Mouse (Mus musculus) forebrain, embryonic 10.5 days (tissue): ENCODE results near the gene Etv3. TPM values are rescaled to one million over a fixed set of nuclear protein-coding genes. Genes with fewer than 3 reads are reported as not detected.
"Not testable (repeated sequence)": the region's sequence is repeated elsewhere in the genome, so short reads cannot be mapped to it uniquely, and the experiment has no call there.

Experiments used
- DNase-seq: peaks from one replicate; pipeline ENCODE4 v3.0.0-alpha.2; 2017; ENCODE audit warnings: low spot score; ENCODE audit errors: extremely low spot score
- H3K27ac ChIP-seq: fragments of 300-500 bp; sonication (generic); 2 replicates; pipeline ENCODE4 v1.5.1; 2016; ENCODE audit warnings: mild to moderate bottlenecking
- H3K27me3 ChIP-seq: fragments of 300-500 bp; sonication (generic); 2 replicates; pipeline ENCODE4 v1.6.1; 2016; ENCODE audit warnings: mild to moderate bottlenecking; ENCODE audit not compliant: poor library complexity, severe bottlenecking
- H3K36me3 ChIP-seq: fragments of 300-500 bp; sonication (generic); replicated peaks from 2 replicates; pipeline ENCODE4 v1.6.1; 2016; ENCODE audit warnings: mild to moderate bottlenecking, moderate library complexity
- H3K4me1 ChIP-seq: fragments of 300-500 bp; sonication (generic); 2 replicates; pipeline ENCODE4 v1.6.1; 2016
- H3K4me3 ChIP-seq: fragments of 300-500 bp; sonication (generic); 2 replicates; pipeline ENCODE4 v1.5.1; 2016; ENCODE audit warnings: mild to moderate bottlenecking, moderate library complexity
- H3K9me3 ChIP-seq: fragments of 300-500 bp; sonication (generic); 2 replicates; pipeline ENCODE4 v1.6.1; 2016; ENCODE audit warnings: mild to moderate bottlenecking, moderate library complexity
- WGBS: fragments of 180-500 bp; shearing (Covaris S2); methylation state at CpG from one replicate; pipeline ENCODE4 v1.1.7; 2016; 5-methylcytosine and 5-hydroxymethylcytosine counted together
- polyA plus RNA-seq: library from polyadenylated mRNA; unstranded; fragments of >200 nt; fragmentation: Nextera tagmentation; extraction: Ambion mirVana; gene quantifications from 2 replicates; pipeline ENCODE4 v1.2.1, GENCODE M21; 2016

Etv3 gene
- polyA plus RNA-seq, result 10.9 and 11.0 TPM in 2 replicates

DNA sequence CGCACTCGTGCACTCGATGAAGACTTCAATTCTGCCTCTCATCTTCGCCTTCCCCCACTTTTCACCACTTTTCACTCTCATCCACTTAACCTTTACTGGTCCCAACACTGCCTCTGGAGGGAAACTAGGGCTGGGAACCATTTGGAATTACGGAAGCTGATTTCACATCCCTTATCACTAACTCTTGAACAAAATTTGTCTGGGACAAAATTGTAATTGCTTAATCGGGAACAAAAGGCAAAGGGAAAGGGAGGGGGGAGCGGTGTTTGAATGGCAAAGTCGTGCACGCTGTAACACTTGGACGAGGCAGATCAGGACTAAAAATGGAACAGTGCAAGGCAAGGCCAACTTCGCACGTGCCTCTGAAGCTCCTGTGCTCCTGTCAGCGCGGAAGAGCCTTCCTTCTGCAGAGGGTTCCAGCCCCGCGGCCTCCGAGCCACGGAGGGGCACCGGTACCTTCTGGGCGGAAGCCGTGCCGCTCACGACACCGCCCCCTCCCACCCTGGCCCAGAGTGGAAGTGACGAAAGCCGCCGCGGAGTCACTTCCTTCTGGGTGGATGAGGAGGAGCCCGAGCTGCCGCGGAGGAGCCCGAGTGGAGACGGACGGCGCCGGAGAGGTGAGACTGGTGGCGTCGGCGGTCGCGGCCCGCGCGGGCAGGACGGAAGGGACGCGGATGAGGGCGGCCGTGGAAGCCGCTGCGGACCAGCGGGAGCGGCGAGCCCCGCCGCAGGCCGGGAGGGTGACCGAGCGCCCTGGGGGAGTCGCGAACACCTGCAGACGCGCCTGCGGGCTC, at the start of gene Etv3:
Gene Etv3 (plus strand): TSS at position 365 of the 794 bp plus-strand sequence.
- Histone ChIP-seq H3K27ac (peak within 1 kb of the TSS; percentile 94), H3K9me3 (no peaks in the 10 kb centered on the region), H3K36me3 (peaks cover 32% of the 10 kb centered on the region), H3K4me1 (peaks cover 23% of the 10 kb centered on the region), H3K4me3 (peak within 1 kb of the TSS; percentile 99), H3K27me3 (no peaks in the 10 kb centered on the region)
- DNase-seq, result peak; percentile 87
- 7% methylated on average over 55 of the region's 64 CpGs for WGBS

GRCm38 (mm10) chr3:87477948-87478347, 47.3 kb upstream of the Etv3 start:
- H3K4me3 ChIP-seq, H3K36me3 ChIP-seq, DNase-seq, H3K4me1 ChIP-seq, H3K27ac ChIP-seq, H3K27me3 ChIP-seq: not testable (repeated sequence)
- 87% methylated on average over 3 of the region's 3 CpGs for WGBS
- H3K9me3 ChIP-seq, result peaks cover 22% of the 10 kb centered on the region; the same call in 1 of the 2 replicates

DNA sequence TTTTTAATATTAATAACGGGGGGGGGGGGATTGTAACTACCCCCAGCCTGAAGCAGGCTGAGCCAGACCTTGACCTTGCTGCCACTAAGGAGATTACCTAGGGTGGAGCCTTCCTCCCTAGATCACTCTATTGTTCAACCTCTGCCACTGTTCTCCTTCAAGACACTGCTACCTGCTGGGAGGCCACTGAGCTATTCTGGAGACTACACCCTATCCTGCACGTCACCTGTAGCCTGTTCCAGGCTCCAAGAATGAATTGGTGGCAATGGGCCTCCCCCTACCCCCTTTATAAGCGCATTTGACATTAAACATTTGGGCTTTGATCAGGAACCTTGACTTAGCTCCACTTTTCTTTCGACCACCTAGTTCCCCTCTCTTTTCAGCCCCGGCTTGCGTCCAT, 46.6 kb upstream of the Etv3 start:
- WGBS, result 87% methylated on average over 6 of the region's 6 CpGs
- H3K27me3 ChIP-seq, DNase-seq, H3K27ac ChIP-seq, H3K36me3 ChIP-seq, H3K4me3 ChIP-seq, H3K4me1 ChIP-seq: not testable (repeated sequence)
- peaks cover 22% of the 10 kb centered on the region; the same call in 1 of the 2 replicates for H3K9me3 ChIP-seq

- not testable (repeated sequence) for DNase-seq, H3K4me1 ChIP-seq, H3K27ac ChIP-seq, H3K36me3 ChIP-seq, H3K27me3 ChIP-seq, H3K4me3 ChIP-seq
- peaks cover 22% of the 10 kb centered on the region; the same call in 1 of the 2 replicates for H3K9me3 ChIP-seq
These were observed 46.0 kb upstream of the Etv3 start for GRCm38 (mm10) chr3:87479230-87479629.

GRCm38 (mm10) chr3:87487392-87487791, 37.8 kb upstream of the Etv3 start:
- no peak for DNase-seq
- no peaks in the 10 kb centered on the region for H3K9me3 ChIP-seq
- peaks cover 14% of the 10 kb centered on the region for H3K4me1 ChIP-seq
- H3K27me3 ChIP-seq, result no peaks in the 10 kb centered on the region
- no peak overlapping the region for H3K27ac ChIP-seq
- no peaks in the 10 kb centered on the region for H3K36me3 ChIP-seq
- no peak overlapping the region for H3K4me3 ChIP-seq
- whole genome bisulfite sequencing, result 87% methylated on average over 4 of the region's 4 CpGs

- Histone ChIP-seq H3K9me3 (no peaks in the 10 kb centered on the region), H3K4me3 (no peak overlapping the region), H3K4me1 (peaks cover 14% of the 10 kb centered on the region), H3K27ac (no peak overlapping the region; the same call in 1 of the 2 replicates), H3K36me3 (no peaks in the 10 kb centered on the region), H3K27me3 (no peaks in the 10 kb centered on the region)
- 61% methylated on average over 2 of the region's 2 CpGs for WGBS
- DNase-seq, result peak; percentile 10
These were observed 37.3 kb upstream of the Etv3 start for GRCm38 (mm10) chr3:87487911-87488310.

DNA sequence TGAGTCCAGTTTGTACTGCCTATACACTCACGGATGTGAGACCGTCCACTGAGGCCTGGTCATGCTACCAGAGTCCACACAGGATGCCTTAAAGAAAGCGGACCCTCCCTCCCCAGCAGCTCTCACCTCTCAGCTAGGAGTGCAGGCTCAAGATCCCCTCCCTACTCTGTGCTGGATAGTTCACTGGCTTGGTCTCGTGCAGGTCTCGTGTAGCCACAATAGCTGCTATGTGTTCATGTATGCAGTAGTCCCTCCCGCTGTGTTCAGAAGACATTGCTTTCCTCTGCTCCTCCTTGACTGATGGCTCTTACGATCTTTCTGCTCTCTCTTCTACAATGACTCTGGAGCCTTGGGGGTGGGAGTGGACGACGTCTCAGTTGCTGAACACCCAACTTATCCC, 26.9 kb upstream of the Etv3 start:
- WGBS, result 83% methylated on average over 9 of the region's 9 CpGs
- DNase-seq, result no peak
- no peaks in the 10 kb centered on the region for H3K9me3 ChIP-seq
- H3K27me3 ChIP-seq, result peaks cover 3% of the 10 kb centered on the region
- no peak overlapping the region for H3K27ac ChIP-seq
- peaks cover 20% of the 10 kb centered on the region for H3K4me1 ChIP-seq
- H3K36me3 ChIP-seq, result no peaks in the 10 kb centered on the region
- no peak overlapping the region for H3K4me3 ChIP-seq

DNA sequence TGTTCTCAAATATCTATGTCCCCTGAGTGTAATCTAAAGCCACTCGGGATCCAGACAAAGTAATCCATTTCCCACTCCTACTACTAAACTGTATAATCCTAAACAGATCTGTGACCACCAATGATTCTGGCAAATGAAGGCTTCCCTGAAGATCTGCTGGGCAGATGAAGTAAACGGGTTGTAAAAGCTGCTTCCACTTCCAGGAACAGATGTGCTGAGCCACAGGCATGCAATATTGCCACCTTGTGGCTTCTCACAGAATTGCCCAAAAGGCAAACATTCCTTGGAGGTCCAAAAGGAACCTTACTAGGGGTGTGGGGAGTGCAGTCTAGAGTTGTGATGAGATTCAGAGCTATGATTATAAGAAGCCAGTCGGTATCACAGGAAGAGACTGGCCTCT, 26.1 kb upstream of the Etv3 start:
- H3K27ac ChIP-seq, result no peak overlapping the region
- 20% methylated on average over 3 of the region's 3 CpGs for WGBS
- peaks cover 8% of the 10 kb centered on the region for H3K27me3 ChIP-seq
- no peak overlapping the region for H3K4me3 ChIP-seq
- no peaks in the 10 kb centered on the region for H3K9me3 ChIP-seq
- H3K36me3 ChIP-seq, result no peaks in the 10 kb centered on the region
- H3K4me1 ChIP-seq, result peaks cover 20% of the 10 kb centered on the region
- peak; percentile 67 for DNase-seq

- 84% methylated on average over 24 of the region's 24 CpGs for WGBS
- no peaks in the 10 kb centered on the region for H3K36me3 ChIP-seq
- DNase-seq, result no peak
- no peaks in the 10 kb centered on the region for H3K9me3 ChIP-seq
- H3K27me3 ChIP-seq, result peaks cover 8% of the 10 kb centered on the region
- H3K27ac ChIP-seq, result no peak overlapping the region
- H3K4me1 ChIP-seq, result peaks cover 20% of the 10 kb centered on the region
- H3K4me3 ChIP-seq, result no peak overlapping the region
These were observed 24.8 kb upstream of the Etv3 start for GRCm38 (mm10) chr3:87500088-87501055.

GRCm38 (mm10) chr3:87501151-87501550, 24.1 kb upstream of the Etv3 start:
- Histone ChIP-seq H3K27me3 (peaks cover 8% of the 10 kb centered on the region), H3K4me3 (no peak overlapping the region), H3K27ac (no peak overlapping the region), H3K4me1 (peaks cover 20% of the 10 kb centered on the region), H3K9me3 (no peaks in the 10 kb centered on the region), H3K36me3 (no peaks in the 10 kb centered on the region)
- no peak for DNase-seq
- 62% methylated on average over 8 of the region's 8 CpGs for WGBS

GRCm38 (mm10) chr3:87502771-87503170, 22.4 kb upstream of the Etv3 start:
- Histone ChIP-seq H3K9me3 (no peaks in the 10 kb centered on the region), H3K27me3 (peaks cover 8% of the 10 kb centered on the region), H3K36me3 (no peaks in the 10 kb centered on the region), H3K4me3 (no peak overlapping the region), H3K4me1 (peaks cover 13% of the 10 kb centered on the region), H3K27ac (no peak overlapping the region)
- no peak for DNase-seq
- WGBS, result 93% methylated on average over 6 of the region's 6 CpGs

DNA sequence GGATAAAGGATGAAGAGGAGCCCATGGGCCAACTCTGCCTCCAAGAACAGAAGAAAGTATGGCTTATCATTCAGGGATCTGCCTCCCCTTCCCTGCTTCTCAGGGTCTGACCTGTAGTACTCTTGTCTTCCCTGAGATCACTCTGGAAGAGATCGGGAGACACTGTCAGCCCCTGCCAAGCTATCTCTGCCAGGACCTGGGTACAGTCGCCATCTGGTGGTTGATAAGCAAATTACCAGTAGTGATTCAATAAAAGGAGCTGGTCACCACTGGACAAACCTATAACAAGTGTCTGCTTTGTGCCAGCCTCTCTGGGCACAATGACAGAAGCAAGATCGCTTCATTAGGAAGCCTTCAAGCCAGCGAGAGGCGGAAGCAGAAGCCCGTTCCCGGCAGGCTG, 20.9 kb upstream of the Etv3 start:
- WGBS, result 38% methylated on average over 7 of the region's 7 CpGs
- Histone ChIP-seq H3K4me1 (peaks cover 24% of the 10 kb centered on the region), H3K9me3 (no peaks in the 10 kb centered on the region), H3K27me3 (peaks cover 14% of the 10 kb centered on the region), H3K4me3 (no peak overlapping the region), H3K36me3 (no peaks in the 10 kb centered on the region), H3K27ac (no peak overlapping the region)
- DNase-seq, result peak; percentile 47
